Mouse (Mus musculus): Measurements from ENCODE around the gene Olfr948. TPM values are rescaled to one million over a fixed set of nuclear protein-coding genes. Genes with fewer than 3 reads are reported as not detected.

The Olfr948 gene
- polyA plus RNA-seq (2021; fragmentation: Nextera tagmentation), result not detected in 2 replicates
- long read RNA-seq, experiment 1, result 0 reads
- long read RNA-seq, experiment 2, result 0 reads

DNA sequence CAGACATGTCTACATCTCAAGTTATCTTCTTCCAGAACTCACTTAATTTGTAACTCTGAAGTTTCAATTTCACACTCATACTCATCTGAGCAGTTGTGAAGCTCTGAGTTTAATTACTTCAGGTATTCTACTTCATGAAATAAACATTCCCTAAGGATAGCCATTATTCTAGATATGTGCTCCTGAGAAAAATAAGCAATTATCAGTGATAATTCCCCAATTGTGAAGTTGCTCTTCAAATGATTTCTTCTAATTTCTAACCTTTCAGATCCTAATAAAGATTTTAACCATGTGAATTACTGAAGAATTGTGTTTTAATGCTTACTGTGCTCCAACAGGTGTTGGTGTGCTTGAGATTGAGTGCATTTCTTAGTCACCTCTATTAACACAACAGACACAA, at the start of gene Olfr948:
TSS of gene Olfr948 (minus strand) at position 101 of the 400 bp plus-strand sequence.

DNA sequence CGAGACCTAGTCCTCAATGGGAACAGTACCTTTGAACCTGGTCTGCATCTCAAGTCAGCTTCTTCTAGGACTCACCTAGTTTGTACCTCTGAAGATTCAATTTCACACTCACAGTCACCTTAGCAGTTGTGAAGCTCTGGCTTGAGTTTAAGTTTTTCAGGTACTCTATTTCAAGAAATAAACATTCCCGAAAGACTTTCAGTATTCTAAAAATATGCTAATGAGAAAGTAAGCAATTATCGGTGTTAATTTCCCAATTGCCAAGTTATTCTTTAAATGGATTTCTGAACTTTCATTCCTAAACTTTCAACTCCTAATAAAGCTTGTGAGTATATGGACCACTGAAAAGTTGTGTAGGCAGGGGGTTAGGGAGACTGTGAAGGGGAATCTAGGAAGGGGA, 49.1 kb downstream of the Olfr948 start, which contains the start of gene Olfr945:
TSS of gene Olfr945 (minus strand) at position 101 of the 400 bp plus-strand sequence.

Other genes starting within 250 kb of the Olfr948 start
- not detected in 2 replicates for gene Olfr938, start 247.2 kb downstream of the Olfr948 start, polyA plus RNA-seq (2021; fragmentation: Nextera tagmentation)
- not detected in 2 replicates for gene Olfr27, start 197.9 kb downstream of the Olfr948 start, polyA plus RNA-seq (2021; fragmentation: Nextera tagmentation)
- not detected in 2 replicates for gene Olfr943, start 159.7 kb downstream of the Olfr948 start, polyA plus RNA-seq (2021; fragmentation: Nextera tagmentation)
- gene Olfr944, start 124.1 kb downstream of the Olfr948 start, polyA plus RNA-seq (2021; fragmentation: Nextera tagmentation), result not detected in 2 replicates
- gene Olfr1537, start 76.1 kb downstream of the Olfr948 start, polyA plus RNA-seq (2021; fragmentation: Nextera tagmentation), result not detected in 2 replicates
- gene Olfr945, start 49.2 kb downstream of the Olfr948 start, polyA plus RNA-seq (2021; fragmentation: Nextera tagmentation), result not detected in 2 replicates
- not detected in 2 replicates for gene Olfr951, start 61.4 kb upstream of the Olfr948 start, polyA plus RNA-seq (2021; fragmentation: Nextera tagmentation)
- not detected in 2 replicates for gene Olfr952, start 101.1 kb upstream of the Olfr948 start, polyA plus RNA-seq (2021; fragmentation: Nextera tagmentation)
- gene Olfr954, start 130.7 kb upstream of the Olfr948 start, polyA plus RNA-seq (2021; fragmentation: Nextera tagmentation), result not detected in 2 replicates
- not detected in 2 replicates for gene Olfr955, start 145.9 kb upstream of the Olfr948 start, polyA plus RNA-seq (2021; fragmentation: Nextera tagmentation)
- gene Olfr44, start 167.9 kb upstream of the Olfr948 start, polyA plus RNA-seq (2021; fragmentation: Nextera tagmentation), result not detected in 2 replicates
- not detected in 2 replicates for gene Olfr957, start 189.8 kb upstream of the Olfr948 start, polyA plus RNA-seq (2021; fragmentation: Nextera tagmentation)
- gene Olfr958, start 228.0 kb upstream of the Olfr948 start, polyA plus RNA-seq (2021; fragmentation: Nextera tagmentation), result not detected in 2 replicates
- not detected in 2 replicates for gene Olfr959, start 249.5 kb upstream of the Olfr948 start, polyA plus RNA-seq (2021; fragmentation: Nextera tagmentation)